Mouse (Mus musculus): ENCODE results near the gene Frat2. TPM values are rescaled to one million over a fixed set of nuclear protein-coding genes. Genes with fewer than 3 reads are reported as not detected.

Frat2 gene
- polyA plus RNA-seq, 1 experiment from 2014 or later = 9.9 TPM

- WGBS = 40% methylated on average over 5 of the region's 5 CpGs
- Histone ChIP-seq H3K27ac (peak overlapping the region; percentile 83), H3K27me3 (no peaks in the 10 kb centered on the region), H3K4me2 (replicated peaks) (no peak overlapping the region), H3K9ac (no peak overlapping the region), H3K36me3 (no peaks in the 10 kb centered on the region), H3K4me3 (no peak overlapping the region), H3K4me1 (peaks cover 17% of the 10 kb centered on the region), H3K9me3 (no peaks in the 10 kb centered on the region)
- ATAC-seq (ENCODE audit: insufficient number of reproducible peaks, insufficient read depth, low FRiP score, low TSS enrichment) = no peak
Measured at GRCm38 (mm10) chr19:41816410-41816809, 31.5 kb downstream of the Frat2 start.

DNA sequence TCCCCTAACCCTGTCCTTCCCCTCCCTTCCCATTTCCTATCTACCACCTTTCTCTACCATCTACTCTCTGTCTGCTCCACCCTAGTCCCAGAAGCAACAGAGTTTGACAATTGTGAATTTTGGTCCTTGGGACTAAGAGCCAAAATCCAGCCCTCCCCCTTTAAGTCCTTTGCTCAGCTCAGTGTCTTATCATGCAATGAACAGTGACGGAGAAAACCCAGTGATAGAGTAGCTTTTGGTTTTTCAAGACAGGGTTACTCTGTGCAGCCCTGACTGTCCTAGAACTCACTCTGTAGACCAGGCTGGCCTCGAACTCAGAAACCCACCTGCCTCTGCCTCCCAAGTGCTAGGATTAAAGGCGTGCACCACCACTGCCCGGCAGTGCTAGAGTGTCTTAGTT, 34.6 kb downstream of the Frat2 start:
- H3K9me3 ChIP-seq = no peaks in the 10 kb centered on the region
- H3K9ac ChIP-seq = no peak overlapping the region
- no peaks in the 10 kb centered on the region for H3K36me3 ChIP-seq
- no peak overlapping the region for H3K4me3 ChIP-seq
- H3K27me3 ChIP-seq = no peaks in the 10 kb centered on the region
- peaks cover 14% of the 10 kb centered on the region for H3K4me1 ChIP-seq
- H3K4me2 ChIP-seq (replicated peaks) = no peak overlapping the region
- no peak overlapping the region for H3K27ac ChIP-seq
- WGBS = 91% methylated on average over 4 of the region's 4 CpGs
- no peak for ATAC-seq (ENCODE audit: insufficient number of reproducible peaks, insufficient read depth, low FRiP score, low TSS enrichment)

GRCm38 (mm10) chr19:41812525-41812924, 35.4 kb downstream of the Frat2 start:
- Histone ChIP-seq H3K9me3 (no peaks in the 10 kb centered on the region), H3K27ac (no peak overlapping the region), H3K4me2 (replicated peaks) (no peak overlapping the region), H3K9ac (no peak overlapping the region), H3K4me1 (peaks cover 12% of the 10 kb centered on the region), H3K36me3 (no peaks in the 10 kb centered on the region), H3K27me3 (no peaks in the 10 kb centered on the region), H3K4me3 (no peak overlapping the region)
- 92% methylated on average over 10 of the region's 10 CpGs for WGBS
- no peak for ATAC-seq (ENCODE audit: insufficient number of reproducible peaks, insufficient read depth, low FRiP score, low TSS enrichment)

DNA sequence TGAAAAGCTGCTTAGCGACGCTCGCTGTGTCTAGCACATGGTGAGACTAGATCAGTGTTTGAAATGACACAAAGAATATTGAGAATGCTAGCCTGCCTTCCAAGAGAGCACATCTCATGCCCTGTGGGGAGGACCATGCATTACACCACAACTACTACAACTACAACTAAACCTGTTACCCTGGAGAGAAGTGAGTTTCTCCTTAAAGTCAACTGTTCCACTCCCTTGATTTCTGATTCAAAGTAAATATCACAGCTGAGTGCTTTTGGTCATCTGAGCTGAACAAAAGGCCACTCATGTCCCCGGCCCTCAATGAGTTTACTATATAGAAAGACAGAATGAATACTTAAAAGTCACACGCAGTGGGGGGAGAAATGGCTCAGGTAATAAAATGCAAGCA, 37.9 kb downstream of the Frat2 start:
- Histone ChIP-seq H3K9me3 (no peaks in the 10 kb centered on the region; the same call in 1 of the 2 replicates), H3K27ac (no peak overlapping the region), H3K4me1 (no peaks in the 10 kb centered on the region), H3K9ac (no peak overlapping the region), H3K27me3 (no peaks in the 10 kb centered on the region), H3K4me3 (no peak overlapping the region), H3K4me2 (replicated peaks) (no peak overlapping the region), H3K36me3 (no peaks in the 10 kb centered on the region)
- WGBS = 86% methylated on average over 5 of the region's 5 CpGs
- no peak for ATAC-seq (ENCODE audit: insufficient number of reproducible peaks, insufficient read depth, low FRiP score, low TSS enrichment)

- 81% methylated on average over 8 of the region's 8 CpGs for WGBS
- Histone ChIP-seq H3K36me3 (no peaks in the 10 kb centered on the region), H3K4me1 (no peaks in the 10 kb centered on the region), H3K9ac (no peak overlapping the region), H3K9me3 (no peaks in the 10 kb centered on the region; the same call in 1 of the 2 replicates), H3K4me2 (replicated peaks) (no peak overlapping the region), H3K27ac (no peak overlapping the region), H3K27me3 (no peaks in the 10 kb centered on the region), H3K4me3 (no peak overlapping the region)
- no peak for ATAC-seq (ENCODE audit: insufficient number of reproducible peaks, insufficient read depth, low FRiP score, low TSS enrichment)
Measured at GRCm38 (mm10) chr19:41808104-41808634, 39.8 kb downstream of the Frat2 start.

- WGBS = 89% methylated on average over 9 of the region's 9 CpGs
Measured at GRCm38 (mm10) chr19:41807497-41807896, 40.4 kb downstream of the Frat2 start.

GRCm38 (mm10) chr19:41805831-41806230, 42.1 kb downstream of the Frat2 start:
- ATAC-seq (ENCODE audit: insufficient number of reproducible peaks, insufficient read depth, low FRiP score, low TSS enrichment) = no peak
- H3K27ac ChIP-seq = no peak overlapping the region
- 85% methylated on average over 4 of the region's 4 CpGs for WGBS
- no peak overlapping the region for H3K4me3 ChIP-seq
- H3K36me3 ChIP-seq = no peaks in the 10 kb centered on the region
- H3K4me2 ChIP-seq (replicated peaks) = no peak overlapping the region
- no peak overlapping the region for H3K9ac ChIP-seq
- no peaks in the 10 kb centered on the region; the same call in 1 of the 2 replicates for H3K9me3 ChIP-seq
- no peaks in the 10 kb centered on the region for H3K27me3 ChIP-seq
- peaks cover 2% of the 10 kb centered on the region for H3K4me1 ChIP-seq

More at GRCm38 (mm10) chr19:41807497-41807896, 40.4 kb downstream of the Frat2 start:
- Histone ChIP-seq H3K4me1 (no peaks in the 10 kb centered on the region), H3K4me3 (no peak overlapping the region), H3K9ac (no peak overlapping the region), H3K27ac (no peak overlapping the region), H3K27me3 (no peaks in the 10 kb centered on the region), H3K4me2 (replicated peaks) (no peak overlapping the region), H3K36me3 (no peaks in the 10 kb centered on the region), H3K9me3 (no peaks in the 10 kb centered on the region; the same call in 1 of the 2 replicates)
- ATAC-seq (ENCODE audit: insufficient number of reproducible peaks, insufficient read depth, low FRiP score, low TSS enrichment) = no peak

GRCm38 (mm10) chr19:41803322-41803721, 44.6 kb downstream of the Frat2 start:
- ATAC-seq (ENCODE audit: insufficient number of reproducible peaks, insufficient read depth, low FRiP score, low TSS enrichment) = no peak
- Histone ChIP-seq H3K9ac (no peak overlapping the region), H3K9me3 (no peaks in the 10 kb centered on the region; the same call in 1 of the 2 replicates), H3K4me1 (peaks cover 13% of the 10 kb centered on the region), H3K27ac (no peak overlapping the region), H3K4me3 (no peak overlapping the region), H3K27me3 (no peaks in the 10 kb centered on the region), H3K4me2 (replicated peaks) (no peak overlapping the region), H3K36me3 (no peaks in the 10 kb centered on the region)
- WGBS = 38% methylated on average over 7 of the region's 7 CpGs

- Histone ChIP-seq H3K9ac (peak within 1 kb of the TSS; percentile 78), H3K27me3 (no peaks in the 10 kb centered on the region), H3K4me3 (peak within 1 kb of the TSS; percentile 83), H3K27ac (peak within 1 kb of the TSS; percentile 56), H3K4me2 (replicated peaks) (peak within 1 kb of the TSS; percentile 77), H3K9me3 (no peaks in the 10 kb centered on the region; the same call in 1 of the 2 replicates), H3K36me3 (no peaks in the 10 kb centered on the region), H3K4me1 (peaks cover 15% of the 10 kb centered on the region)
- ATAC-seq (ENCODE audit: insufficient number of reproducible peaks, insufficient read depth, low FRiP score, low TSS enrichment) = peak; percentile 99
- under 1% methylated on average over 48 of the region's 48 CpGs for WGBS
Measured at GRCm38 (mm10) chr19:41801742-41802369, 46.1 kb downstream of the Frat2 start, which contains the start of gene Arhgap19. TSS of gene Arhgap19 (minus strand) at chr19:41802047.

GRCm38 (mm10) chr19:41800986-41801741, 46.8 kb downstream of the Frat2 start:
- no peaks in the 10 kb centered on the region; the same call in 1 of the 2 replicates for H3K9me3 ChIP-seq

DNA sequence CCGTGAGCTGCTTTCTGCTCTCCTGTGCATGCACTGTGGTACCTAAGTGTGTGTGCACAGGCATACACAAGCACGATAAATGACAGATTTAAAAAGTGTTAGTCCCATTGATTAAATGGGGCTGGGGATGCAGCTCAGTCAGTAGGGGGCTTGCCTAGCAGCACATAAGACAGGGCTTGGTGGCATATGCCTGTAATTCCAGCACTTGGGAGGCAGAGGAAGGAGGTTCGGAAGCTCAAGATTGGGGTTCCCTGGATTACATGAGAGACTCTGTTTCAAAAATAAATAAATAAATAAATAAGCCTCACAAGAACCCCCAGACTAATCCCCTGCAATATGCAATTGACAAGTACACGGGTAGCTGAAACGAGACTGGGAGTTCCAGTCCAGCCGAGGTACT, 47.5 kb downstream of the Frat2 start:
- Histone ChIP-seq H3K4me1 (peaks cover 16% of the 10 kb centered on the region), H3K27ac (no peak overlapping the region), H3K4me3 (peak overlapping the region; percentile 83), H3K4me2 (replicated peaks) (peak overlapping the region; percentile 77), H3K27me3 (no peaks in the 10 kb centered on the region), H3K9ac (peak overlapping the region; percentile 28), H3K36me3 (no peaks in the 10 kb centered on the region), H3K9me3 (no peaks in the 10 kb centered on the region)
- WGBS = 48% methylated on average over 6 of the region's 6 CpGs
- ATAC-seq (ENCODE audit: insufficient number of reproducible peaks, insufficient read depth, low FRiP score, low TSS enrichment) = no peak

More at GRCm38 (mm10) chr19:41800986-41801741, 46.8 kb downstream of the Frat2 start:
- no peaks in the 10 kb centered on the region for H3K36me3 ChIP-seq
- H3K9ac ChIP-seq = peak overlapping the region; percentile 78
- H3K4me3 ChIP-seq = peak overlapping the region; percentile 83
- H3K27ac ChIP-seq = peak overlapping the region; percentile 56
- ATAC-seq (ENCODE audit: insufficient number of reproducible peaks, insufficient read depth, low FRiP score, low TSS enrichment) = no peak
- peak overlapping the region; percentile 77 for H3K4me2 ChIP-seq (replicated peaks)
- no peaks in the 10 kb centered on the region for H3K27me3 ChIP-seq
- peaks cover 16% of the 10 kb centered on the region for H3K4me1 ChIP-seq
- WGBS = 6% methylated on average over 26 of the region's 26 CpGs

DNA sequence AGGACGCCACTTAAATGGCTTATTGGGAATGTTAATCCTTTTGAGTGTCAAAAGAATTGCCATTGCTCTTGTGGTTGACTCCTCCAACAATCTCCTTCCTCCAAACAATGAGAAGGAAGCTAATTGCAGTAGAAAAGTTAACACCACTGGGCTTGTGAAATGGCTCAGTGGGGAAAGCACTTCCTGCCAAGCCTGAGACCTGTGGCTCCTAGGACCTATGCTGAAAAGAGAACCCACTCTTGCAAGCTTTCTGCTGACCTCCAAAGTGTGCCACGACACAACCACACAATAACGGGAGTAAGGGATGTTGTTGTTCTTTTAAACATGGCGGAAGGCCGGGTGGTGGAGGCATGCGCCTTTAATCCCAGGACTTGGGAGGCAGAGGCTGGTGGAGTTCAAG, 50.4 kb downstream of the Frat2 start:
- Histone ChIP-seq H3K4me1 (peaks cover 16% of the 10 kb centered on the region), H3K27me3 (no peaks in the 10 kb centered on the region), H3K27ac (no peak overlapping the region), H3K36me3 (no peaks in the 10 kb centered on the region), H3K4me3 (no peak overlapping the region), H3K9ac (no peak overlapping the region), H3K4me2 (replicated peaks) (no peak overlapping the region), H3K9me3 (no peaks in the 10 kb centered on the region)
- 90% methylated on average over 6 of the region's 6 CpGs for WGBS
- no peak for ATAC-seq (ENCODE audit: insufficient number of reproducible peaks, insufficient read depth, low FRiP score, low TSS enrichment)
